Mouse (Mus musculus) kidney, embryonic 14.5 days (tissue): Measurements from ENCODE around the gene Dnah6. TPM values are rescaled to one million over a fixed set of nuclear protein-coding genes. Genes with fewer than 3 reads are reported as not detected.

ENCODE experiments used
- ATAC-seq: fragments of 200-750 bp; cut with Nextera tagmentation; 2 replicates; pipeline ENCODE4 v1.8.0; 2017; ENCODE audit warnings: moderate number of reproducible peaks, mild to moderate bottlenecking, moderate TSS enrichment, moderate library complexity; ENCODE audit not compliant: low FRiP score, low TSS enrichment
- H3K27ac ChIP-seq: fragments of 300-500 bp; sonication (generic); 2 replicates; pipeline ENCODE4 v1.5.1; 2014; ENCODE audit warnings: low read depth, mild to moderate bottlenecking, low read length, moderate library complexity, mixed read lengths
- H3K27me3 ChIP-seq: fragments of 300-500 bp; sonication (generic); 2 replicates; pipeline ENCODE4 v1.6.1; 2014; ENCODE audit warnings: mild to moderate bottlenecking, low read length; ENCODE audit not compliant: control insufficient read depth, insufficient read depth
- H3K36me3 ChIP-seq: fragments of 300-500 bp; sonication (generic); 2 replicates; pipeline ENCODE4 v1.6.1; 2014; ENCODE audit warnings: low read length, mixed read lengths; ENCODE audit not compliant: control insufficient read depth, insufficient read depth
- H3K4me1 ChIP-seq: fragments of 300-500 bp; sonication (generic); 2 replicates; pipeline ENCODE4 v1.6.1; 2014; ENCODE audit warnings: low read length, mixed read lengths; ENCODE audit not compliant: control insufficient read depth, insufficient read depth
- H3K4me2 ChIP-seq: fragments of 300-500 bp; sonication (generic); replicated peaks from 2 replicates; pipeline ENCODE4 v1.6.1; 2014; ENCODE audit warnings: low read depth, mild to moderate bottlenecking, low read length
- H3K4me3 ChIP-seq: fragments of 300-500 bp; sonication (generic); 2 replicates; pipeline ENCODE4 v1.5.1; 2014; ENCODE audit warnings: mild to moderate bottlenecking, low read length
- H3K9ac ChIP-seq: fragments of 300-500 bp; sonication (generic); 2 replicates; pipeline ENCODE4 v1.6.1; 2014; ENCODE audit warnings: low read depth, mild to moderate bottlenecking, low read length, moderate library complexity
- H3K9me3 ChIP-seq: fragments of 300-500 bp; sonication (generic); 2 replicates; pipeline ENCODE4 v1.6.1; 2016; ENCODE audit warnings: low read length; ENCODE audit not compliant: control insufficient read depth
- WGBS: fragments of 180-500 bp; shearing (Covaris S2); extraction: QIAGEN DNeasy Blood & Tissue Kit; methylation state at CpG from one replicate; pipeline ENCODE4 v1.1.7; 2014; 5-methylcytosine and 5-hydroxymethylcytosine counted together
- polyA plus RNA-seq: library from polyadenylated mRNA; unstranded; fragments of >200 nt; fragmentation: Nextera tagmentation; extraction: Ambion mirVana; gene quantifications from 2 replicates; pipeline ENCODE4 v1.2.1, GENCODE M21; 2014

Gene Dnah6
- polyA plus RNA-seq, 1 experiment from 2014 or later: 0.05 TPM

DNA sequence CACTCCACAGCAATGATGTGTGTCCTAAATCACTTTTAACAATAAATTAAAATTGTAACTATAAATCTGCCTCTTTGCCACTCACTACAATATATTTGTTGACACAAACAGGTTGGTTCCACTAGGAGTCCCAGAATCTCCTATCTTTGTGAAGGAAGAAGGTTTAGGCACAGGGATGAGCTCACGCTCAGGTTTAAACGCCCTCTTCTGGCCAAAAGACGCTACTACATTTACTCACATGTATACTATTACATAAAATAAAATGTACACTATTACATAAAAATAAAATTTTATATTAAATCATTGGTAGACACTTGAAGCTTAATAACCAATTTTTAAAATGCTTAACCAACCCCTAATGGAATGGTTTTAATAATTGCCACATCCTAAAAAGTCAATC lies 201.4 kb downstream of the Dnah6 start:
- Histone ChIP-seq H3K27me3 (no peaks in the 10 kb centered on the region), H3K4me2 (no peak overlapping the region), H3K36me3 (no peaks in the 10 kb centered on the region), H3K4me1 (no peaks in the 10 kb centered on the region), H3K4me3 (no peak overlapping the region), H3K9ac (no peak overlapping the region), H3K27ac (no peak overlapping the region), H3K9me3 (no peaks in the 10 kb centered on the region)
- no peak for ATAC-seq
- 2% methylated on average over 3 of the region's 3 CpGs for WGBS

DNA sequence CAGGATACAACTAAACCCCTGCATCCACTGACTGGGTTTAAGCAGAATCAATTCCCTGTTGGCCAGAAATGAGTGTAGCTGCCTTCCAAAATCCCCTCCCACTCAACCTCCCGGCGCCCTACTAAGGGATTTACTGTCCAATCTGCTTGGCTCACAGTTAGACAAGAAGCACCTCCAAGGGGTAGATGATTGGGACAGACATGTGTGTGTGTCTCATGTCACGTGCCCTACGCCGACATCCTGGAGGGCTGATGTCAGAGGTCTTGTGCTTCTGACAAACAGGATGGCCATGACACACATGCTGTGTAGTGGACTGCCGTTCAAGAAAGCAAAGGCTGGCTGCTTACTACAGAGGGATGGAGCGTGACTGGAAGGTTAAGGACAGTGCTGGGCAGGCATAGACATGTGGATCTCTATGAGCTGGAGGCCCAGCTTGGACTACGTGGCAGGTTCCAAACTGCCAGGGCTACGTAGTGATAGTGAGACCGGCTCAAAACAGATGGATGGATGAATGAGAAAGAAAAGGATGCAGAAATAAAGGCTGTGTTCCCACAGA lies 202.6 kb downstream of the Dnah6 start:
- H3K4me3 ChIP-seq: no peak overlapping the region
- ATAC-seq: no peak
- no peaks in the 10 kb centered on the region for H3K9me3 ChIP-seq
- no peak overlapping the region for H3K27ac ChIP-seq
- H3K9ac ChIP-seq: no peak overlapping the region
- no peak overlapping the region for H3K4me2 ChIP-seq
- 87% methylated on average over 10 of the region's 10 CpGs for WGBS
- peaks cover 11% of the 10 kb centered on the region; the same call in 1 of the 2 replicates for H3K4me1 ChIP-seq
- H3K36me3 ChIP-seq: no peaks in the 10 kb centered on the region
- no peaks in the 10 kb centered on the region for H3K27me3 ChIP-seq

DNA sequence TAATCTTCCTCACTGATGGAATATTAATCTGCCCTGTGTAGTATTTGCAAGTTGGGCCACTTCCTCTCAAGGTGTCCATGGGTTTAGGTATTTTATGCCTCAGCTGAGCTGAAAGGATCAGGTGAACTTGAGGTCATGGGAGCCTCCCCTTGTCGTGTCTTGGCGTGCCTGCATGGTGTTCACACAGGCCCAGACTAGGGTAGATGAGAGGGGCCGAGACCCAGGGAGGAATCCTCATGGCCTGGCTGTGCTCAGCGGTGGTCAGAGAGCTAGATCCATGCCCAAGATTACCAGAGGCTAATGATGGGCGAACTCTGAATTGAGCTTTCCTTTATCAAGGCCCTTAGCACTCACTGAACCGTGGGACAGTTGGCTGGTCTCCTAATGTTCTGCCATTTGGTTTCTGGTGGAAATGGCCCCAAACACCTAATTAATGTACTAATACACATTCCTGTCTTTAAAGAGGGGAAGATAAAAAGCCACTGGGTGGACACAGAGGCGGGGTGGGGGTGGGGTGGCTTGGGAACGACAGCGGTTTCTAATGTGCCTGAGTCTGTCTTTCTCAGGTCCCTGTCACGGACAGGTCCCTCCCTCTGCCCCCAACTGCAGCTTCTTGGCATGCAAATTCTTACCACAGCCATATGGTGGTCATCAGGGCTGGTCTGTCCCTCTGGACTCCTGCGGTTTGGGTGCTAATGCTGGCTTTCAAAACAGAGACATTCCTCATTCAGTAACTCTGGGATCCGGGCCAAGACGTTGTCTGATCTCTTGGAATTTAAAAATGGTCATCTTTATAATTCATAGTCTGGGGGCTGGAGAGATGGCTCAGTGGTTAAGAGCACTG lies 206.9 kb downstream of the Dnah6 start:
- WGBS: 13% methylated on average over 13 of the region's 13 CpGs
- peak; percentile 63; the same call in 1 of the 2 replicates for ATAC-seq
- no peak overlapping the region for H3K27ac ChIP-seq

DNA sequence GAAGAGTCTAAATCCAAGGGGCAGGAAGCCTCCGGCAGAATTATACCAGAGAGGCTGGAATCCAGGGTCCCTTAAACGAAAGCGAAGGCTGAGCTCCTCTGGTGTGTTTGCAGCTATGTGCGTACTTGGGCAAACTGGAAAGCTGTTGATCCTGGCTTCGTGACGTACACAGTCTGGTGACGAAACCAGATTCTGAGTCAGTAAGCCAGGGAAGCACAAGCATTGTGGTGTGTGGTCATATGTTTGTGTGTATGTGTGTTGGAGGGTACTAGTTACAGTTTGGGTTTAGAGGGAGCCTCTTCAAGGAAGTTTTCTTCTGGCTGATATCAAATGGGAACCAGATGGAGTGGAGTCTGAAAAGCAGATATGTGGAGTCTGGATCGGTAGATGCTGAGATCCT lies 208.5 kb downstream of the Dnah6 start:
- Histone ChIP-seq H3K4me2 (no peak overlapping the region), H3K4me3 (no peak overlapping the region), H3K27me3 (no peaks in the 10 kb centered on the region), H3K27ac (no peak overlapping the region), H3K9me3 (no peaks in the 10 kb centered on the region), H3K36me3 (no peaks in the 10 kb centered on the region), H3K4me1 (peaks cover 12% of the 10 kb centered on the region; the same call in 1 of the 2 replicates), H3K9ac (no peak overlapping the region)
- ATAC-seq: no peak
- WGBS: 82% methylated on average over 8 of the region's 8 CpGs

More for the DNA sequence above, 206.9 kb downstream of the Dnah6 start:
- no peaks in the 10 kb centered on the region for H3K27me3 ChIP-seq
- H3K36me3 ChIP-seq: no peaks in the 10 kb centered on the region
- H3K4me3 ChIP-seq: no peak overlapping the region
- H3K4me2 ChIP-seq: no peak overlapping the region
- H3K4me1 ChIP-seq: peaks cover 12% of the 10 kb centered on the region; the same call in 1 of the 2 replicates
- H3K9ac ChIP-seq: no peak overlapping the region
- no peaks in the 10 kb centered on the region for H3K9me3 ChIP-seq

DNA sequence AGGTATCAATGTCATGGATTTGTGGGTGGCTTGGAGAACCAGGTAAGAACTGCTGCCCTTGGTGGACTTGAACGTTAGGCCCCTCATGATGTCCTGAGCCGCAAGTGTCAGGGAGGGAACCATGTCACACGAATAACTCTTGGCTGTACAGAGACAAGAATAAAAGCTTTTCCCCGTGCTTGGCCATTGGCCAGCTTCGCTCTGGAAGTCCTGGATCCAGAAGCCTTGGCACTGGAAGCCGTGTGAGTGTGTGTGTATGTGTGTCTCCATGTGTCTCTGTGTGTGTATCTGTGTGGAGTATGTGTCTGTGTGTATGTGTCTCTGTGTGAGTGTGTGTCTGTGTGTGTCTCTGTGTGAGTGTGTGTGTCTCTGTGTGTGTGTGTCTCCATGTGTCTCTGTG lies 209.6 kb downstream of the Dnah6 start:
- no peak overlapping the region for H3K4me3 ChIP-seq
- no peak for ATAC-seq
- H3K36me3 ChIP-seq: no peaks in the 10 kb centered on the region
- H3K4me1 ChIP-seq: peaks cover 12% of the 10 kb centered on the region; the same call in 1 of the 2 replicates
- H3K9ac ChIP-seq: no peak overlapping the region
- H3K4me2 ChIP-seq: no peak overlapping the region
- 82% methylated on average over 6 of the region's 6 CpGs for WGBS
- no peak overlapping the region for H3K27ac ChIP-seq
- H3K27me3 ChIP-seq: no peaks in the 10 kb centered on the region
- no peaks in the 10 kb centered on the region for H3K9me3 ChIP-seq

DNA sequence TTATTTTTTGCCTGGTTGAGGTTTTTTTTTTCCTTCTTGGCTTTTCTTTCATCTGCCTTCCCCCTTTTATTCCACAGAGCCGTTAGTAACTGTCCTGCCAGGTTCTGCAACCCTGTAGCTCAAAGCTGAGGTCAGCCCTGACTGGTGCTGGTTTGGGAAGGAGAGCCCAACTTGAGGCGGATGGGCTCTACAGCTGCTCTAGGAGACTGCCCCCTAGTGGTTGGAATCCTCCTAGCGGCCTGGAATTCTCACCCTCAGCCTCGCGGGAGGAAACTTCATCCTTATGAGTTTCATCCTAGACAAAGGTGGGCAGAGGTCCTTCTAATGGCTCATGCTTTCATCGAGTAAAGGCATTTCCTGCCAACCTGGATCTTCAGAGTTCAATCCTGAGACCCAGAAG lies 211.4 kb downstream of the Dnah6 start:
- 38% methylated on average over 6 of the region's 6 CpGs for WGBS
- H3K9ac ChIP-seq: no peak overlapping the region
- H3K4me3 ChIP-seq: no peak overlapping the region
- no peak overlapping the region for H3K4me2 ChIP-seq
- ATAC-seq: no peak
- peaks cover 12% of the 10 kb centered on the region; the same call in 1 of the 2 replicates for H3K4me1 ChIP-seq
- H3K27me3 ChIP-seq: no peaks in the 10 kb centered on the region
- no peaks in the 10 kb centered on the region for H3K9me3 ChIP-seq
- H3K36me3 ChIP-seq: no peaks in the 10 kb centered on the region
- no peak overlapping the region for H3K27ac ChIP-seq

DNA sequence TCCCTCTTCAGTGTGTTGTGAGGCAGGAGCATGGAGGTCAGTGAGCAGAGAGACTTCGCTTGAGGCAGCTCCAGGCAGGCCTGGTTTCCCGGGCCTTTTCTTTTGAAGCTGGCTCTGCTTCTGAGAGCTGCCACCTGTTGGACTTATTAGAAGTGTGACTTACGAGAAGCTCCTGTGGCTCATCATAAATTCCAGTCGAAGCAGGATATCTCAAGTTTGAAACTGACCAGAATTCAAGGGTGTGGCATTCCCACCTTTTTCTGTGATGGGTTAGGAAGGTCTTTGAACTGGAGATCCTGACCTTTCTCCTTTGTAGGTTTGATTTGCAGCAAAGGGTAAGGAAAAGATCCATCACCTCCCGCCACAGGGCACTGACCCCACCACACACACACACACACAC lies 217.8 kb downstream of the Dnah6 start:
- H3K4me3 ChIP-seq: no peak overlapping the region
- 35% methylated on average over 5 of the region's 5 CpGs for WGBS
- no peaks in the 10 kb centered on the region for H3K27me3 ChIP-seq
- H3K4me2 ChIP-seq: no peak overlapping the region
- H3K36me3 ChIP-seq: no peaks in the 10 kb centered on the region
- no peak overlapping the region for H3K27ac ChIP-seq
- H3K9me3 ChIP-seq: no peaks in the 10 kb centered on the region
- H3K9ac ChIP-seq: no peak overlapping the region
- ATAC-seq: no peak; the same call in 1 of the 2 replicates
- H3K4me1 ChIP-seq: no peaks in the 10 kb centered on the region

DNA sequence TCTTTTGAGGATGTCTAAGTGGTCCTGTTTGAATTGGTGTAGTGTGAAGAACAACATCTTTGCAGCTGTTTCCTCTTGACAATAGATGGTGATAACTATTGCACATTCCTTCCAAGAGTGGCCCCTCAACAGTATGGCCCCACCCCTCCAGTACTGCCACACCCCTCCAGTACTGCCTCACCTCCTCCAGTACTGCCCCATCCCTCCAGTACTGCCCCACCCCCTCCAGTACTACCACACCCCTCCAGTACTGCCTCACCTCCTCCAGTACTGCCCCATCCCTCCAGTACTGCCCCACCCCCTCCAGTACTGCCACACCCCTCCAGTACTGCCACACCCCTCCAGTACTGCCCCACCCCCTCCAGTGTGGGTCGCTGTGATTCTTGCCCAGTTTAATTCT lies 219.1 kb downstream of the Dnah6 start:
- no peaks in the 10 kb centered on the region for H3K9me3 ChIP-seq
- H3K4me1 ChIP-seq: no peaks in the 10 kb centered on the region
- H3K36me3 ChIP-seq: no peaks in the 10 kb centered on the region
- 60% methylated on average over 1 of the region's 1 CpGs for WGBS
- no peak overlapping the region for H3K27ac ChIP-seq
- H3K4me2 ChIP-seq: no peak overlapping the region
- H3K9ac ChIP-seq: no peak overlapping the region
- no peaks in the 10 kb centered on the region for H3K27me3 ChIP-seq
- no peak overlapping the region for H3K4me3 ChIP-seq
- no peak for ATAC-seq

DNA sequence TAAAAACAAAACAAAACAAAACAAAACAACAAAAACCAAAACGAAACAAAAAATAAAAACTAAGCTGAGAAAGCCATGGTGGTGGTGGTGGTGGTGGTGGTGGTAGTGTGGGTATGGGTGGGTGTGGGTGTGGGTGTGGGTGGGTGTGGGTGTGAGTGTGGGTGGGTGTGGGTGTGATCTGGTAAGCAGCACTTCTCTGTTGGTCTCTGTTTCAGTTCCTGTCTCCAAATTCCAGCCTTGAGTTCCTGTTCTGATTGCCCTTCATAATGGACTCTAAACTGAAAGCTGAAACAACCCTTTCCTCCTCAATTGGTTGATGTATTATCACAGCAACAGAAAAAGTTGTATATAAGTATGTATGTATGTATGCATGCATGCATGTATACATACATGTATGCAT lies 222.6 kb downstream of the Dnah6 start:
- ATAC-seq: no peak
- H3K4me2 ChIP-seq: no peak overlapping the region

More for the DNA sequence above, 222.6 kb downstream of the Dnah6 start:
- Histone ChIP-seq H3K36me3 (no peaks in the 10 kb centered on the region), H3K4me3 (no peak overlapping the region), H3K9me3 (no peaks in the 10 kb centered on the region), H3K9ac (no peak overlapping the region), H3K27ac (no peak overlapping the region), H3K27me3 (no peaks in the 10 kb centered on the region), H3K4me1 (no peaks in the 10 kb centered on the region)
- 78% methylated on average over 1 of the region's 1 CpGs for WGBS
